Mouse (Mus musculus): Measurements from ENCODE around the gene Fgr.

- TF ChIP-seq GATA1 (IDR thresholded peaks at IDR 0.05; ENCODE audit: low read length) (no peak), TAL1 (IDR thresholded peaks at IDR 0.05; ENCODE audit: low read length) (no peak)
Measured at GRCm38 (mm10) chr4:132976729-132977128, 2.8 kb downstream of the Fgr start.

Data from erythroblast, embryonic 14.5 days (primary cell).